Mouse (Mus musculus) left cerebral cortex, adult 6 months (tissue): Measurements from ENCODE around the gene Trim24. TPM values are rescaled to one million over a fixed set of nuclear protein-coding genes. Genes with fewer than 3 reads are reported as not detected.

ENCODE experiments used
- long read RNA-seq, 2 experiments: library from polyadenylated mRNA; unstranded; transcript quantifications; one replicate each; pipeline ENCODE4 v2.0.0; 2019 to 2020
- polyA plus RNA-seq: library from polyadenylated mRNA; unstranded; fragments of <200 nt; fragmentation: Nextera tagmentation; gene quantifications from 2 replicates; pipeline ENCODE4 v1.2.3, GENCODE M21; 2021

Gene Trim24
- polyA plus RNA-seq = 2.7 and 3.6 TPM in 2 replicates
- long read RNA-seq, experiment 1, partial matches to known transcripts = 10 of 14 reads
- long read RNA-seq, experiment 1, other reads (novel, unspliced or antisense) = 3 of 14 reads
- long read RNA-seq, experiment 2, partial matches to known transcripts = 7 of 8 reads
- long read RNA-seq, experiment 2, other reads (novel, unspliced or antisense) = 1 of 8 reads

GRCm38 (mm10) chr6:37870245-37871136, at the start of gene Trim24:
Gene Trim24, plus strand, starts transcription at chr6:37870811.

Other genes with a start within 250 kb of the Trim24 start
- not detected in 2 replicates for gene Svopl, start 176.2 kb downstream of the Trim24 start, polyA plus RNA-seq
- not detected in 2 replicates for gene Tmem213, start 238.4 kb downstream of the Trim24 start, polyA plus RNA-seq